Mouse (Mus musculus): ENCODE measurements at regions not wholly inside any gene's neighbourhood (a gene's known extent, or its start where the extent isn't known, plus 50 kb on each side); places are given as distances from the start of the nearest gene placed in this dataset.

DNA sequence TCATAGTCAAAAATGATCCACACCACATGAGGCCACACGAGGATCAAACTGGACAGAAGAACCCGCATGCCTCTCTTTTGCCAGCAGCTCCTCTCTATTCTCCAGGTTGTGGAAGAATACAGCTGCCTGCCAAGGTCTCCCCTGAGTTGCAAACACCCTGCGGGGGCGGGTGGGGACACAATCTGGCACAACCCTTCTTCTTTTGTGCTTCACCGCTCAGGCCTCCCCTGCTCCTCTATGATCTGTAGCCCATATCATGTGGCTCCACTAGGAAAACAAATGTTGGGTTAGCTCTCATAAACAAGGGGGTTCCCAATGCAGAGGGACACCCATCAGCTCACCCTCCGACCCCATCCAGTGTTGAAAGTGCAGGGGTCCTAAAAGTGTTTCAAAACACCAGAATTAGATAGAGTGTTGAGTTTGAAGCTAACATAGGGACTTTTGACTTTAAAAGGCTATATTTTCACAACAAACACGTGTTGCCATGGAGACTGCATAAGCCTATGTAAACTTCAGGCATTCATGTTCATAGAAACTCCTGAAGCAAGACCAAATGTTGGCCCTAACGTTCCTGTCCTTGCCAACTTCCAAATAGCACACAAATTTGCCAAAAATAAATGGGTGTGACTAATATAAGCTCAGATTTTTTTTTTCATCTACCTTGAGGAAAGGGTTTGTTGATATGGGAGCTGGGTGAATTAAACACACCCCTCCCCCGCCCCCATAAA is 147.5 kb upstream of the Spred2 start:
- TF ChIP-seq POLR2A (IDR thresholded peaks at IDR 0.05; ENCODE audit: borderline replicate concordance, control insufficient read depth, low read depth, low read length) (no peak), CTCF (IDR thresholded peaks at IDR 0.05; ENCODE audit: control insufficient read depth, insufficient read depth, low read length) (no peak)
